Mouse (Mus musculus) ES-Bruce4 (cell line): ENCODE data around the gene C2cd4a.

Experiments
- CTCF ChIP-seq: IDR thresholded peaks from one replicate; pipeline ENCODE4 v1.8.1; 2011; ENCODE audit warnings: low read depth, low read length
- POLR2A ChIP-seq: IDR thresholded peaks from one replicate; pipeline ENCODE4 v1.8.1; 2011; ENCODE audit warnings: low read length; ENCODE audit not compliant: insufficient read depth

- TF ChIP-seq CTCF (no peak), POLR2A (no peak)
Observed at GRCm38 (mm10) chr9:67834535-67834934, 2.4 kb upstream of the C2cd4a start.
